Mouse (Mus musculus): ENCODE data around the gene Dclk3.

GRCm38 (mm10) chr9:111478853-111479490 is 40.1 kb downstream of the Dclk3 start:
- TF ChIP-seq POLR2AphosphoS5 (IDR thresholded peaks at IDR 0.05; ENCODE audit: insufficient replicate concordance, low read depth, low read length) (no peak), CTCF (IDR thresholded peaks at IDR 0.05; ENCODE audit: low read depth, low read length) (no peak), TAL1 (conservative IDR thresholded peaks at IDR 0.05; ENCODE audit: low read depth, low read length) (no peak)

Data from G1E (cell line).